Mouse (Mus musculus): ENCODE data around the gene Smim10l2a.

Smim10l2a gene

GRCm38 (mm10) chrX:56374431-56375128 is at the start of gene Smim10l2a:
Gene Smim10l2a (plus strand): TSS chrX:56374586.
- DNase-seq = peak; percentile 37

GRCm38 (mm10) chrX:56332046-56332445 is 42.3 kb upstream of the Smim10l2a start:
- no peak for DNase-seq

GRCm38 (mm10) chrX:56340305-56340704 is 34.1 kb upstream of the Smim10l2a start:
- peak; percentile 15 for DNase-seq

- DNase-seq = no peak
These were observed 31.5 kb upstream of the Smim10l2a start for GRCm38 (mm10) chrX:56342921-56343320.

GRCm38 (mm10) chrX:56346176-56346931 is 28.0 kb upstream of the Smim10l2a start, which contains the start of gene Zfp449:
Gene Zfp449 (plus strand): TSS chrX:56346400.
- DNase-seq = peak; percentile 82

GRCm38 (mm10) chrX:56346932-56347253 is 27.5 kb upstream of the Smim10l2a start:
- peak; percentile 6 for DNase-seq

GRCm38 (mm10) chrX:56380852-56381251 is 6.5 kb downstream of the Smim10l2a start:
- DNase-seq = no peak

GRCm38 (mm10) chrX:56384142-56384541 is 9.8 kb downstream of the Smim10l2a start:
- DNase-seq = no peak

- DNase-seq = no peak
These were observed 30.3 kb downstream of the Smim10l2a start for GRCm38 (mm10) chrX:56404646-56405045.

GRCm38 (mm10) chrX:56405482-56405881 is 31.1 kb downstream of the Smim10l2a start:
- DNase-seq = no peak

GRCm38 (mm10) chrX:56406128-56406527 is 31.7 kb downstream of the Smim10l2a start:
- DNase-seq = no peak

- DNase-seq = no peak
These were observed 41.9 kb downstream of the Smim10l2a start for GRCm38 (mm10) chrX:56416277-56416676.

- DNase-seq = peak; percentile 36
These were observed 43.2 kb downstream of the Smim10l2a start for GRCm38 (mm10) chrX:56417541-56417940.
